Mouse (Mus musculus) gastrocnemius, postnatal 10 days (tissue): ENCODE results near the gene Cisd3. TPM values are rescaled to one million over a fixed set of nuclear protein-coding genes. Genes with fewer than 3 reads are reported as not detected.
A peak's percentile ranks its signal among the peaks of the same experiment; 100 is the strongest.
"Not testable (repeated sequence)": the region's sequence is repeated elsewhere in the genome, so short reads cannot be mapped to it uniquely, and the experiment has no call there.

Experiments
- DNase-seq: peaks from one replicate; pipeline ENCODE4 v3.0.0; 2021; ENCODE audit warnings: mixed read lengths
- microRNA-seq, 2 experiments: library from miRNA; unstranded; fragments of <30 nt; microRNA quantifications; one replicate each; pipeline ENCODE4 v1.2.0; 2021
- total RNA-seq, 2 experiments: library from RNA; stranded (reverse); gene quantifications; 2 replicates each; pipeline ENCODE4 v1.2.3; 2021

Gene Cisd3
- total RNA-seq, 2 experiments from 2014 or later = 84.5 to 99.4 TPM

DNA sequence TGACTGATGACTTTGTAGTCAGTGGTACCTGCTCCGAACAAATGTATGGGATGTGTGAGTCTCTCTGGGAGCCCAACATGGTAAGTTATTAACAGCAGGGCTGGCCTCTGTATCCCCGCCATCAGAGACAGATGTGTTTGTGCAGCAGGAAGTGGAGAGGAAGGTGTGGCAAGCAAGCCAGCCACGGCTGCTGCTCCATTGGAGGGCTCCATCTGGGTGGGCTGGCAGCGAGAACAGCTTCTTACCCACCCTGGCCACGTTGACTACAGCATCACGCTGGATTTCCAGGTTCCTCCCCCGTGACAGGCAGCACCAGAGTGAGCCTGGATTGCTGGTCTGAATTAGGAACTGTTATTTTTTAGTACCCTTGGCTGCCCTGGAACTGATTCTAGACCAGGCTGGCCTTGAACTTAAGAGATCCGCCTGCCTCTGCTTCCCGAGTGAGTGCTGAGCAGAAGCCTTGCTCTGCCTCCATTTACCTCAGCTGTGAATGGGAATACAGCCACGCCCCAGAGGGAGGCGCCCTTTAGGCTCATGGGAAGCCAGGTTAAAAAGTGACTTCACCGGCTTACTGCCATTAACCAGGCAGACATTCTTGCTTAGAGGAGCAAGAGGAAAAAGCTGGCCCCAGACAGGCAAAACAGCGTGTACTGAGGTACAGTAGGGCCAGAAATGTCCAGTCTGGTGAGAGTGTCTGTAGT lies 25.7 kb downstream of the Cisd3 start:
- DNase-seq = no peak

DNA sequence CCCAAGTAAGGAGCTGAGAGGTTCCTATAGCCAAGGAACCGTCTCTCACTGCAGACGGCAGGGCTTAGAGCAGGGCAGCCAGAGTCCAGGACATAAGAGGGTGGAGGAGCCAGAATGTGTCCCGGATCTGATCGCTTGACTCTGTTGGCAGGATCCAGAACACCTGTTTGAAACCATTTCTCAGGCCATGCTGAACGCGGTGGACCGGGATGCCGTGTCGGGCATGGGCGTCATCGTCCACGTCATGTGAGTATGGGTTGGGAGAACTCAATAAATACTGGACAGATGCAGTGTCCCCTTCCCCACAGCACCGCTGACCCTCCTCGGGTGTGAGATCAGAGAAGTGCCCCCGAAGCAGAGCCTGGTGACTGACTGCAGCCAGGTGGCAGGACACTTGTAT lies 26.7 kb downstream of the Cisd3 start:
- DNase-seq = no peak

DNA sequence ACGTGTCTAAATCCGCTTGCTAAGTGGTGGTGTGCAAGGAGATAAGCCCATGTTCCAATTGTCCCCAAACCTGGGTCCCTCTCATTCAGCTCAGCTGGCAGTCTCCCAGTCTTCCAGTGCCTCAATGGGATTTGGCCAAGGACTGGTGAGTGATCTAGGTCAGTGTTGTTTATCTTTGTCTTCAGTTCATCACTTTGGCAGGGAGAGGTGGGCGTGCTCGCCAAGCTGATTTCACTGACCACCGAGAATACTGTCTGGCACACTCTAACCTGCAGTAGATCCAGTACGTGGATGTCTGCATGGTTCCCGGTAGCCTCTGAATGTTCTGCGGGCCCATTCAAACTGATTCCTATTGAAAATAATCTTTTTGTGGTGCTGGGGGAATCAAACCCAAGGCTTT lies 28.3 kb downstream of the Cisd3 start:
- DNase-seq = no peak

DNA sequence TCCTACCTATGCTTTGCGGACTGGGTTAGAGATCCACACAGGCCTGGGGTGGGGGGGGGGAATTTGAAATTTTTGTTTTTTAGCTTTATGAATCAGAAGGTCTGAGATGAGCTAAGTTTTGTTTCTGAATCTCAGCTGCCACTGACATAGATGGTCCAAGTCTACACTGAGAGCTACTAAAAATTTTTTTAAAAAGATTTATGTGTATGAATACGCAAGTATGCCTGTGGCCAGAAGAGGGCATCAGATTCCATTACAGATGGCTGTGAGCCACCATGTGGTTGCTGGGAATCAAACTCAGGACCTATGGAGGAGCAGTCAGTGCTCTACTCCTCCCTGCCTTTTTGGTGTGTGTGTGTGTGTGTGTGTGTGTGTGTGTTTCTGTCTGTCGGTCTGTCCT lies 28.7 kb downstream of the Cisd3 start:
- DNase-seq = no peak

DNA sequence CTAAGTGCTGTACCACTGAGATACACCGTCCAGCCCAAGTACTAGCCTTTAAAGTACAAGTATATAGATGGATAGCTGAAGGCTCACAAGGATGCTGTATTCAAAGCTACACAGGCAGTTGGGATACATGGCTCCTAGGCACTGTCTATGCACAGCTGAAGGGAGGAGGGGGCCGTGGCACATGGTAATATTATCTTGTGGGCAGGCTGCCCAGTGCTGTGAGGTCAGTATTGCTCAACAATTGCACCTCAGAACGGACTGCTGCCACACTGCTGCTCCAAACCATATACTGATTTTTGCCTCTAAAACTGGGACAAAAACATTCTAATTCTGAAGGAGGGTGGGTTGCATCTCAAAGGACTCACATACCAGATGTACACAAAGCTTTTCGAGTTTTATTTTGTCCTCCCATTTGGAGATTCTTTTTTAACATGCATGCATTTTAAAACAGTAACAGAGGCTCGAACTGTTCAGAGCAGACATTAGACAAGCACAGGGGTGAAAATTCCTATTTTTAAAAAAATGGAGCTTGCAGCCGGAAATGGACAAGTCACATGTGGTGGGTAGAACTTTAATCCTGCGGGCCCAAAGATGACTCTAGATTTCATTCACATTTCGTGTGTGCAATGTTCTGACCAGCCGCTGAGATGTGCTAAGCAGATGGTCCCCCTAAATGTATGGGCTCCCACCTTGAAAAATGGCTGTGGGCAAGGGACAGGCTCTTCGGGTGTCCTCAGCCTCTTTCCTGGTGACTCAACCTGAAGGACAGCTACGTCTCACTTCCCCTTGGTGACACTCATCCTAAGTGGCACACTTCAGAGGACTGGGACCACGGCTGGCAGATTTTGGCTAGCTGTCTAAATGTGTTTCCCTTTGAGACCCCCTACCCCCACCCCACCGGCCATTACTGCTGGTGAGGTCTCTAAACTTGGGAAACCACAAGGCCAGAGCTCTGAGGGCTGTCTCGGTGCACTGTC lies 29.4 kb downstream of the Cisd3 start:
- peak; percentile 39 for DNase-seq

DNA sequence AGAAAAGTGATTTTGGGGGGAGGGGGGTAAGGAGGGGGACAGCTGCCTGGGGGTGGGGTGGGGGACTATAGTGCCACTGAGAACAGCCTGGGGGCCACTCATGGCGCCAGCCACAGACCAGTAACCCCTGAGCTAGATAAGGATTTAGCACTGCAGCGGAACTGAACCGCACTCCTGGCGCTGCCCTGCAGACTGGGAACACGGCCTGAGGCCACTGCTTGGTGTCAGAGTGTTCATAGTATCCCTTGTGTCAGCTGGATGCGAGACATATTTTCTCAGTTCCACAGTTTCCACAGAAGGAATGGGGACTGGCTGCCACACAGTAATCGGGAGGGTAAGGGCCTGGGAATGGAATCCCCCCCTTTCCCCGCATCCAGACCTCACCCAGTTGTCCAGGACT lies 30.4 kb downstream of the Cisd3 start:
- no peak for DNase-seq

GRCm38 (mm10) chr11:97717369-97718280 lies 32.0 kb downstream of the Cisd3 start:
- DNase-seq = no peak

GRCm38 (mm10) chr11:97718281-97718860 lies 32.7 kb downstream of the Cisd3 start:
- DNase-seq = no peak

- DNase-seq = no peak
Measured at GRCm38 (mm10) chr11:97719041-97719440, 33.4 kb downstream of the Cisd3 start.

- no peak for DNase-seq
Measured at GRCm38 (mm10) chr11:97721338-97721737, 35.7 kb downstream of the Cisd3 start.

DNA sequence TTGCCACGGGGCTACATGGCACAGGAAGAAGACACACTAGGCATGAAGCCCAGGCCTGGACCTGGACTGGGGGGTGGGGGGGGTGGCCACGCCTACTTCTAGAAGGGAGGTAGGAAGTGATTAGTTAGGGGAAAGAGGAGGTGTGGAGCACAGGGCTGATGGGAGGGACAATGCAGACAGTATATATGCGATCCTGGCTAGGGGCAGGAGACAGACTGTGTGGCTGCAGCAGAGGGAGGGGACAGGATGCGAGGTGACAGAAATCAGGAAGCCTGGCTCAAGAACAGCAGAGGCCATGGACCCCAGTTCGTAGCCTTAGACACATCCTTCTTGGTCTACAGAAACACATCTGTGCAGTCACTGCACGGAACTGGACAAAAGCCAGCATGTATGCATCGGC lies 38.1 kb downstream of the Cisd3 start:
- DNase-seq = no peak

DNA sequence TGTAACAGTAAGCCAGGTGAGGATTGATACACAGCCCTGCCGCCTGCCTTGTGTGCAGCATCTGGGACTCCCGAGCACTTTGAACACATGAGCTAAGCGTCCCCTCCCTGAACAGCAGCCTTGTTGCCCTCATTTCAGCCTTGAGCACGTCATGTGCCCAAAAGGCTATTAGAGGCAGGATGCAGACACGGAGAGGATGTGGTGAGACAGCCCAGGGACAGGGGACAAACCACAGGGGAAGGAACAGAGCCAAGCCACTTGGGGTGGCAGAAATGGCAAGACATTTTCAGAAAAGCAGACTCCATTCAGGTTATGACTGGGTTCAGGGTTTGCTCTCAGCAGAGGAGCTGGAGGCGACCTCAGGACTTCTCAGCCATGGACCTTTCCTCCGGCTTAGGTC lies 42.7 kb downstream of the Cisd3 start:
- no peak for DNase-seq

GRCm38 (mm10) chr11:97728730-97729129 lies 43.1 kb downstream of the Cisd3 start:
- no peak for DNase-seq

DNA sequence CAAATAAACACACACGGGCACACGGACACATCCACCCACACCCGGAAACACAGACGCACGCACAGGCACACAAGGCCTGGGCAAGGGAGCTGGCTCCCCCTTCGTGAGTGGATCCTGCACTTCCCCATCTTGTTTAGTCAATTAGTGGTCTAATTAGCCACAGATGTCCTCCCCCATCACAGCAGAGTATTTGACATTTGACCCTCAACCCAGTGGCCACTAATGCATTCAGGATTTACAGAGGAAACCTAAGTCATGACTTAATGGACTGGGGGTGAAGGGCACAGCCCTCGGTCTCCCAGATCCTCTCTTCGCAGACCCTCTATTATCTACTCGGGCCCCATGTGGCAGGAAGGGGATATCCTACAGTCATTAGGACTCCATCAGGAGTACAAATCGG lies 48.1 kb downstream of the Cisd3 start:
- DNase-seq = no peak

GRCm38 (mm10) chr11:97734810-97735209 lies 49.2 kb downstream of the Cisd3 start:
- not testable (repeated sequence) for DNase-seq

DNA sequence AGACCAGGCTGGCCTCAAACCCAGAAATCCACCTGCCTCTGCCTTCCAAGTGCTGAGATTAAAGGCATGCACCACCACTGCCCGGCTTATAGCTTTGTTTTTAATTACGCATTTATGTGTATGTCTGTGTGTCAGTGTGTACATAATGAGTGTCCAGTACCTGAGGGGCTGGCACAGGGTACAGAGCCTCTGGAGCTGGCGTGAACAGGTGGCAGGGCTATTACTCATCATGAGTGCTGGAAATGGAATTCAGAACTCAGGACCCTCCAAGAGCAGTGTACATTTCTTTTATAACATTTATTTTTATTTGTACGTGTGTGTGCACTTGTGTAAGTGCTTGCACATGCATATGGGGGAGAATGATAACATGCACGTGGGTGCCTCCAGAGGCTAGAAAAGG lies 51.0 kb downstream of the Cisd3 start:
- no peak for DNase-seq

DNA sequence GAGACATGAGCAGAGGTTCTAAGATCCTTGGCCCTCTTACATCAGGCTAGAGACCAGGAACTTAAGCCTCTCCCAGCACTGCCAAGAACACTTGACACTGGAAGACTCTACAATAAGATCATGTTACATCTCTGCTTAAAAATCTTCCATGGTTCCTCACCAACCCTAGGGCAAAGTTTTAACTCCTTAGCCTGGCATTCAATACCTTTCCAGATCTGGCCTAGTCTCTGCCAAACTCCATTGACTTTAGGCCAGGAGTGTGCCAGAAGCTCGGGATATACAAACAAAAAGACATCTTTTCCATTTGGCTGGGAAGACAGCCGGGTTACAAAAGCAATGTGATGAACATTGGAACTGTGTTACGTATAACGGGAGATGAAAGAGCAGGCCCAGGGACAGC lies 52.0 kb downstream of the Cisd3 start:
- no peak for DNase-seq

Small RNA genes lying within 50 kb of the gene (microRNA-seq; reads per million reads assigned to microRNA genes)
- gene Gm24158 = 0 to 0.64 reads per million in 2 experiments
- gene Mir6927 = 0 to 0.64 reads per million in 2 experiments

Other genes with a start within 250 kb of the Cisd3 start
- gene 4933428G20Rik, start 185.5 kb upstream of the Cisd3 start, total RNA-seq = not detected
- 1 to 10 TPM; 1.1 to 1.4 TPM for gene Srcin1, start 109.6 kb upstream of the Cisd3 start, total RNA-seq
- gene Epop, start 56.1 kb upstream of the Cisd3 start, total RNA-seq = under 1 TPM; 0.59 to 0.68 TPM
- gene Mllt6, start 22.4 kb upstream of the Cisd3 start, total RNA-seq = 10 to 100 TPM; 32.2 to 32.4 TPM
- 10 to 100 TPM; 11.9 to 18.6 TPM for gene Pcgf2, start 14.7 kb downstream of the Cisd3 start, total RNA-seq
- gene Psmb3, start 17.6 kb downstream of the Cisd3 start, total RNA-seq = 100 to 1,000 TPM; 174 to 190 TPM
- gene Pip4k2b, start 58.9 kb downstream of the Cisd3 start, total RNA-seq = 10 to 100 TPM; 46.8 to 49.7 TPM
- 1 to 10 TPM; 8.4 to 9.7 TPM for gene Cwc25, start 80.7 kb downstream of the Cisd3 start, total RNA-seq
- not detected for gene 1700001P01Rik, start 90.1 kb downstream of the Cisd3 start, total RNA-seq
- 100 to 1,000 TPM; 793 to 832 TPM for gene Rpl23, start 96.6 kb downstream of the Cisd3 start, total RNA-seq
- 10 to 100 TPM; 46.3 to 68.4 TPM for gene Lasp1, start 113.2 kb downstream of the Cisd3 start, total RNA-seq
- gene B230217C12Rik, start 155.0 kb downstream of the Cisd3 start, total RNA-seq = 1 to 10 TPM in 1 of 2 experiments, under 1 TPM in 1; 0.95 to 1.1 TPM
- under 1 TPM; 0.31 to 0.56 TPM for gene Fbxo47, start 198.3 kb downstream of the Cisd3 start, total RNA-seq